Mouse (Mus musculus) layer of hippocampus, adult 9-10 months (tissue): ENCODE results near the gene Stat1.

Experiments used
- DNase-seq: peaks from one replicate; pipeline ENCODE4 v3.0.0; 2022; ENCODE audit warnings: low spot score

Gene Stat1

GRCm38 (mm10) chr1:52166652-52167220 lies 47.5 kb downstream of the Stat1 start:
- DNase-seq = no peak

- no peak for DNase-seq
Observed at GRCm38 (mm10) chr1:52170057-52170456, 50.8 kb downstream of the Stat1 start.

DNA sequence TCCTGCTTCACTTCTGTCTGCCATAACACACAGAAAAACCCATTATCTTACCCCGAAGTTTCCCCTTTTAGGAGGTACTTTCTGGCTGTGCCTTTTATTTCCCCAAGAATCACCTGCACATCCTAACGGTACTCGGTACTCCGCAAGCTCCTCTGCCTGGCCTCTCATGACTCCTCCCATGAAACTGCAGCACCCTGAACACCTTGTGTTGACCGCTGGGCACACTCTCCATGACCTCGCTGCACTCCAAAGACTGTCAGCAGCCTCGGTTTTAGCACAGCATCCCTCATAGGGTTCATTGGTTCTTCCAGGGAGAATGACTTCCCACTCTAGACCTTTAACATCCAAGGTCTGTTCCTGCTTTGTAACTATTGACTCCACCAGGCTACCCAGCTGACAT lies 51.5 kb downstream of the Stat1 start:
- no peak for DNase-seq

DNA sequence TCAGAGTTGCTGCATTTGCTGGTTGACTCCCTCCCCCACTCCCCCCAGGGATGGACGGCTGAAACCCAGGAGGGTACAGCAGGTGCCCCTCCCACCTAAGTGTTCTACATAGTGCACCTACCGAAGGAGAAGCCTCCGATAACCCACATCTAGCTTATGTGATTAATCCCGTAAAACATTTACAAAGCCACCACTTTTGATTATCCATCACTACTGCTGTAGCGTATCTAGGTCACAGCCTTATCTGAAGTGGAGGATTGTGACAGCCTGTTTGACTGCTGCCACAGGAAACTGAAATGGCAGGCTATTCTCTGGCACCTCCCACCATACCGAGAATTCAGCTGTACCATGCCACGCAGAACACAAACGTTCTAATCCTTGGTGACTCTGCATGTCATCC lies 52.0 kb downstream of the Stat1 start:
- DNase-seq = no peak

GRCm38 (mm10) chr1:52175321-52175720 lies 56.1 kb downstream of the Stat1 start:
- DNase-seq = no peak

DNA sequence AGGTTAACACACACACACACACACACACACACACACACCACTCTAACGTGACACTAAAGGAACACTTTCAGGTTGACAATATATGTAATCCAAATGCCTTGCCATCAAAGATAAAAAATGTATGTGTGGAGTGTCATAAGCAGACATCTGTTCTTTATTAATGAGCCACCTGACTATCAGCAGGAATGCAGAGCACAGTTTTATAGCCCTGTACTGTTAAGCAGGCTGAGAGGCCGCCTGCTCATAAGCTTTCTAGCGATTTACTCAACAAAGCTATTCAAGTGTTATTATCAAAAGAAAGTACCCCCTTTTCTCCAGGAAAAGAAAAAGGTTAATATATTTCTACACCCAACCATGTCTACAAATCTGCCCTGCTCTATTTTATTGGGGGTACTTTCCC lies 56.7 kb downstream of the Stat1 start:
- DNase-seq = no peak

DNA sequence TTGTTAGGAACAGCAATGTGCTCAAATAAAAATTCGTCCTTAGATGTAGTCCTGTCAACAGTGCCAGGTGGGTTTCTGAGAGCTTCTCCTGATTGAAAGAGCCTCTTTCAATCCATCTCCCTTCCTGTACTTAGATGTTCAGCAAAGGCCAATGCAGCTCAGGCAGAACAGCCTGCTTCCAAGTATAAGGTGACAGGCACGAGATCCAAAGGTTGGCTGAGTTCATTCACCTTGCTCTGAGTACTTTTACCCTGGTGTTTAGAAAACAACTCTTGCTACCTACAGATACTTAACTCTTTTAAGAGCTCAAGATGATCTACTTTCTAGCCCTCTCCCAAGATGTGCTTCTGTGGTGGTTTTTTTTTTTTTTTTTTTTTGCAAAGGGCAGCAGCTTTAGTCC lies 57.8 kb downstream of the Stat1 start:
- no peak for DNase-seq

DNA sequence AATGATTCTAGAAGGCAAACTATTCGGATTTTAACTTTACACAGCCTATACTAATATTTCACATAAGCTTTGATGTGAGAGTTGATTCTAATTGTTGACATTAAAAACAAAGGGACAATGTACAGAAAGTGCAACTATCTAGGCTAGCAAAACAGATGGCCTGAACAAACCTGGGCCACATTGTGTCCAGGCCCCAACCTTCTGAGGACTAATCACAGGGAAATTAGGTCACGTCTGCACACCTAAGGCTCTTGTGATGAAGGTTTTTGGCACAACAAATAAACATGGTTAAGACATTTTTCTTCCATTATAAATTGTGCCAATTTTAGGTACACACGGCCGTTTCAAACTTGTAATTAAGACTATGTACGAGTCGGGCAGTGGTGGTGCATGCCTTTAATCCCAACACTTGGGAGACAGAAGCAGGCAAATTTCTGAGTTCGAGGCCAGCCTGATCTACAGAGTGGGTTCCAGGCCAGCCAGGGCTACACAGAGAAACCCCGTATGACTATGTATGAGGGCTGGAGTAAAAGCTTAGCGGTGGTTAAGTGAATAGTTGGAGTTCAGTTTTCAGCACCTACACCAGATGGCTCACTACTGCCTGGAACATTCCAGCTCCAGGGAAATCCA lies 60.8 kb downstream of the Stat1 start:
- DNase-seq = no peak

GRCm38 (mm10) chr1:52181994-52182393 lies 62.8 kb downstream of the Stat1 start:
- DNase-seq = no peak

DNA sequence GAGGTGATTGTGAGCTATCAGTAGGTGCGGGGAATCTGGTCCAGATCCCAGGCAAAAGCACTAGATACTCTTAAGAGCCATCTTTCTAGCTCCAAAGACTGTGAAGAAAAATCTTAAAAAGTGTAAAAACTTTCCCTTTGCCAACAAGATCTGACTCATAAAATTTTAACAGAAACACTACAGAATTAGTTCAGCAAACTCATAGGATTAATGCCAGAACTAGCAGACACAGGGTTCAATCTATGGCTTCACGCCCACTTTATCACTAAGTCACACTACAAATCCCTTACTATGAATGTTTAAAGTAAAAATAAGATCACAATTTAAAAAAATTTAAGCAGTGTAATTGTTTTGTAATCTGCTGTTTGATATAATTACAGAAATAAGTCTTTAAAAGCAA lies 63.8 kb downstream of the Stat1 start:
- no peak for DNase-seq
